Mouse (Mus musculus) lung, embryonic 14.5 days (tissue): Measurements from ENCODE around the gene Pgap3. TPM values are rescaled to one million over a fixed set of nuclear protein-coding genes. Genes with fewer than 3 reads are reported as not detected.

Source experiments
- ATAC-seq: fragments of 200-750 bp; cut with Nextera tagmentation; 2 replicates; pipeline ENCODE4 v1.8.0; 2017; ENCODE audit warnings: mild to moderate bottlenecking, moderate TSS enrichment, moderate library complexity; ENCODE audit not compliant: insufficient read depth
- DNase-seq: peaks from one replicate; pipeline ENCODE4 v3.0.0-alpha.2; 2015
- H3K27ac ChIP-seq: fragments of 300-500 bp; sonication (generic); 2 replicates; pipeline ENCODE4 v1.5.1; 2014; ENCODE audit warnings: low read depth, mild to moderate bottlenecking, moderate library complexity
- H3K27me3 ChIP-seq: fragments of 300-500 bp; sonication (generic); 2 replicates; pipeline ENCODE4 v1.6.1; 2014; ENCODE audit warnings: low read length, control low read depth; ENCODE audit not compliant: insufficient read depth
- H3K36me3 ChIP-seq: fragments of 300-500 bp; sonication (generic); 2 replicates; pipeline ENCODE4 v1.6.1; 2014; ENCODE audit warnings: control low read depth; ENCODE audit not compliant: insufficient read depth
- H3K4me1 ChIP-seq: fragments of 300-500 bp; sonication (generic); 2 replicates; pipeline ENCODE4 v1.6.1; 2014; ENCODE audit warnings: antibody characterized with exemption, control low read depth; ENCODE audit not compliant: insufficient read depth
- H3K4me2 ChIP-seq: fragments of 300-500 bp; sonication (generic); 2 replicates; pipeline ENCODE4 v1.6.1; 2014; ENCODE audit warnings: mild to moderate bottlenecking
- H3K4me3 ChIP-seq: fragments of 300-500 bp; sonication (generic); 2 replicates; pipeline ENCODE4 v1.5.1; 2014; ENCODE audit warnings: low read depth, low read length
- H3K9ac ChIP-seq: fragments of 300-500 bp; sonication (generic); 2 replicates; pipeline ENCODE4 v1.6.1; 2014
- H3K9me3 ChIP-seq: fragments of 300-500 bp; sonication (generic); 2 replicates; pipeline ENCODE4 v1.6.1; 2016; ENCODE audit warnings: low read depth, low read length, control low read depth
- CTCF ChIP-seq: IDR thresholded peaks from 2 replicates; pipeline ENCODE4 v1.5.1; 2016; ENCODE audit warnings: antibody characterized with exemption, low read depth
- whole genome bisulfite sequencing: fragments of 180-500 bp; shearing (Covaris S2); extraction: QIAGEN DNeasy Blood & Tissue Kit; methylation state at CpG from one replicate; pipeline ENCODE4 v1.1.7; 2014; 5-methylcytosine and 5-hydroxymethylcytosine counted together
- polyA plus RNA-seq: library from polyadenylated mRNA; unstranded; fragments of >200 nt; fragmentation: Nextera tagmentation; extraction: Ambion mirVana; gene quantifications from 2 replicates; pipeline ENCODE4 v1.2.1, GENCODE M21; 2014

Pgap3 gene
- polyA plus RNA-seq, 1 experiment from 2014 or later, result 11.6 TPM

- Histone ChIP-seq H3K9ac (no peak overlapping the region), H3K4me3 (no peak overlapping the region), H3K36me3 (no peaks in the 10 kb centered on the region), H3K4me2 (peak overlapping the region; percentile 56; the same call in 1 of the 2 replicates), H3K4me1 (peaks cover 7% of the 10 kb centered on the region; the same call in 1 of the 2 replicates), H3K27me3 (peaks cover 23% of the 10 kb centered on the region), H3K9me3 (no peaks in the 10 kb centered on the region), H3K27ac (peak overlapping the region; percentile 94)
- no peak for TF ChIP-seq CTCF
- DNase-seq, result no peak
- WGBS, result 36% methylated on average over 4 of the region's 4 CpGs
- no peak for ATAC-seq
Observed at GRCm38 (mm10) chr11:98445679-98446078, 45.4 kb upstream of the Pgap3 start.

- DNase-seq (peak; percentile 61), ATAC-seq (peak; percentile 29; the same call in 1 of the 2 replicates)
- no peaks in the 10 kb centered on the region for H3K9me3 ChIP-seq
- H3K4me2 ChIP-seq, result peak overlapping the region; percentile 56; the same call in 1 of the 2 replicates
- H3K4me3 ChIP-seq, result no peak overlapping the region
- H3K36me3 ChIP-seq, result no peaks in the 10 kb centered on the region
- peaks cover 23% of the 10 kb centered on the region for H3K27me3 ChIP-seq
- no peak overlapping the region for H3K9ac ChIP-seq
- TF ChIP-seq CTCF, result no peak
- WGBS, result 0% methylated on average over 1 of the region's 1 CpGs
- H3K4me1 ChIP-seq, result peaks cover 7% of the 10 kb centered on the region; the same call in 1 of the 2 replicates
- peak overlapping the region; percentile 94 for H3K27ac ChIP-seq
Observed at GRCm38 (mm10) chr11:98445238-98445637, 44.9 kb upstream of the Pgap3 start.

- WGBS, result 97% methylated on average over 1 of the region's 1 CpGs
- Histone ChIP-seq H3K27me3 (peaks cover 23% of the 10 kb centered on the region), H3K4me2 (no peak overlapping the region), H3K9me3 (no peaks in the 10 kb centered on the region), H3K4me3 (no peak overlapping the region), H3K27ac (no peak overlapping the region), H3K9ac (no peak overlapping the region), H3K36me3 (no peaks in the 10 kb centered on the region), H3K4me1 (peaks cover 7% of the 10 kb centered on the region; the same call in 1 of the 2 replicates)
- DNase-seq, result no peak
- ATAC-seq, result no peak
- TF ChIP-seq CTCF, result no peak
Observed at GRCm38 (mm10) chr11:98443688-98444087, 43.4 kb upstream of the Pgap3 start.

GRCm38 (mm10) chr11:98438331-98439158, 38.3 kb upstream of the Pgap3 start, which contains the start of gene Mien1:
Gene Mien1 (minus strand): TSS chr11:98438991.
- 3% methylated on average over 43 of the region's 43 CpGs for WGBS

GRCm38 (mm10) chr11:98437441-98437840, 37.2 kb upstream of the Pgap3 start:
- ATAC-seq (no peak), DNase-seq (no peak)
- Histone ChIP-seq H3K27me3 (no peaks in the 10 kb centered on the region), H3K4me2 (no peak overlapping the region), H3K4me1 (no peaks in the 10 kb centered on the region), H3K36me3 (peaks cover 45% of the 10 kb centered on the region), H3K9me3 (no peaks in the 10 kb centered on the region), H3K27ac (no peak overlapping the region), H3K4me3 (no peak overlapping the region), H3K9ac (no peak overlapping the region)
- TF ChIP-seq CTCF, result no peak
- 70% methylated on average over 6 of the region's 6 CpGs for WGBS

More at GRCm38 (mm10) chr11:98438331-98439158, 38.3 kb upstream of the Pgap3 start, which contains the start of gene Mien1:
- DNase-seq (peak; percentile 97), ATAC-seq (peak; percentile 89)
- Histone ChIP-seq H3K4me1 (no peaks in the 10 kb centered on the region), H3K4me2 (peak within 1 kb of the TSS; percentile 87), H3K27me3 (no peaks in the 10 kb centered on the region), H3K9me3 (no peaks in the 10 kb centered on the region), H3K9ac (peak within 1 kb of the TSS; percentile 48), H3K36me3 (peaks cover 35% of the 10 kb centered on the region), H3K4me3 (peak within 1 kb of the TSS; percentile 66), H3K27ac (peak within 1 kb of the TSS; percentile 33; the same call in 1 of the 2 replicates)
- peak; percentile 97 for TF ChIP-seq CTCF

- peaks cover 62% of the 10 kb centered on the region for H3K36me3 ChIP-seq
- DNase-seq (no peak), ATAC-seq (no peak)
- no peak for TF ChIP-seq CTCF
- no peak overlapping the region for H3K4me3 ChIP-seq
- H3K27me3 ChIP-seq, result no peaks in the 10 kb centered on the region
- no peak overlapping the region for H3K27ac ChIP-seq
- no peak overlapping the region for H3K4me2 ChIP-seq
- WGBS, result 90% methylated on average over 9 of the region's 9 CpGs
- H3K4me1 ChIP-seq, result no peaks in the 10 kb centered on the region
- H3K9ac ChIP-seq, result no peak overlapping the region
- H3K9me3 ChIP-seq, result no peaks in the 10 kb centered on the region
Observed at GRCm38 (mm10) chr11:98435723-98436122, 35.4 kb upstream of the Pgap3 start.
